In genomic region chr13:51488945-51489344, GRCm38 (mm10) we compare ENCODE assay signal across 25 mouse cellular contexts.
DNase-seq lines count a peak whose midpoint lies in the region; ATAC-seq and TF ChIP-seq lines count a peak whose summit lies in the region.
"Had no signal": no experiment of that assay in that cellular context is flagged by ENCODE, and none has a peak within 500 bp of the region (broad histone marks: within the 10 kb centered on the region; RNA-seq: fewer than 3 reads in every experiment).

No protein-coding gene starts in this region.

- no peaks in the 10 kb centered on the region for H3K79me2 ChIP-seq in myocyte (ENCODE audit: control insufficient read depth, insufficient read depth)

- peak; percentile 14 for DNase-seq in embryo, embryonic 11 days
- no peak for DNase-seq in embryo, embryonic 9.5 days (ENCODE audit: extremely low spot score)
- peak; percentile 42 to 46 for DNase-seq in kidney, postnatal 4 days
- peak; percentile 20 for DNase-seq in NIH3T3 (ENCODE audit: low read depth)
- DNase-seq in thymus, postnatal 0 days (ENCODE audit: low spot score): no peak
- no peak for DNase-seq in ovary, postnatal 36 days (ENCODE audit: low spot score)
- DNase-seq: B cell, adult 2 months; cerebellum, adult 11 months; cerebellum, adult 9-11 months; gastrocnemius, postnatal 14 days; heart, adult 2 months; heart, postnatal 4 days; liver, embryonic 13.5 days; lung, postnatal 4 days; midbrain, embryonic 14.5 days; thymus, postnatal 25 days had no signal

- no peak overlapping the region for H3ac ChIP-seq in myocyte (ENCODE audit: control insufficient read depth, insufficient read length)

- TF ChIP-seq POLR2A in myocyte (IDR thresholded peaks at IDR 0.05; ENCODE audit: insufficient read length, low read depth): no peak

- no peak overlapping the region for H3K4me2 ChIP-seq in kidney, embryonic 15.5 days
- H3K4me2 ChIP-seq in myocyte (ENCODE audit: low read depth): no peak overlapping the region
- H3K4me2 ChIP-seq: heart, embryonic 15.5 days; hindbrain, embryonic 15.5 days; intestine, embryonic 15.5 days; limb, embryonic 13.5 days; liver, embryonic 13.5 days; neural tube, embryonic 12.5 days had no signal

- ATAC-seq in kidney, embryonic 15.5 days (replicated peaks; ENCODE audit: low FRiP score): no peak
- ATAC-seq: forebrain, embryonic 16.5 days; intestine, embryonic 15.5 days had no signal

- H3K4me3 ChIP-seq in kidney, embryonic 15.5 days (replicated peaks): no peak overlapping the region
- H3K4me3 ChIP-seq in myocyte: no peak overlapping the region
- H3K4me3 ChIP-seq: heart, adult 2 months; heart, embryonic 15.5 days; hindbrain, embryonic 15.5 days; intestine, embryonic 15.5 days; limb, embryonic 13.5 days; liver, embryonic 13.5 days; neural tube, embryonic 12.5 days had no signal

- H3K9ac ChIP-seq in kidney, embryonic 15.5 days: no peak overlapping the region
- H3K9ac ChIP-seq: heart, embryonic 15.5 days; hindbrain, embryonic 15.5 days; intestine, embryonic 15.5 days; limb, embryonic 13.5 days; liver, embryonic 13.5 days; neural tube, embryonic 12.5 days had no signal

- WGBS in kidney, embryonic 15.5 days: 71% methylated on average over 3 of the region's 3 CpGs

- H3K27me3 ChIP-seq in kidney, embryonic 15.5 days: no peaks in the 10 kb centered on the region
- H3K27me3 ChIP-seq in myocyte (ENCODE audit: control insufficient read depth, insufficient read depth, insufficient read length): peaks cover 6% of the 10 kb centered on the region
- H3K27me3 ChIP-seq: CH12.LX; heart, embryonic 15.5 days; hindbrain, embryonic 15.5 days; intestine, embryonic 15.5 days; limb, embryonic 13.5 days; liver, embryonic 13.5 days; neural tube, embryonic 12.5 days had no signal

- H3K27ac ChIP-seq in kidney, embryonic 15.5 days: no peak overlapping the region
- H3K27ac ChIP-seq: heart, adult 2 months; heart, embryonic 15.5 days; hindbrain, embryonic 15.5 days; intestine, embryonic 15.5 days; limb, embryonic 13.5 days; liver, embryonic 13.5 days; neural tube, embryonic 12.5 days had no signal

- no peaks in the 10 kb centered on the region for H3K4me1 ChIP-seq in kidney, embryonic 15.5 days
- H3K4me1 ChIP-seq: heart, embryonic 15.5 days; hindbrain, embryonic 15.5 days; intestine, embryonic 15.5 days; limb, embryonic 13.5 days; liver, embryonic 13.5 days; neural tube, embryonic 12.5 days had no signal

- no peaks in the 10 kb centered on the region for H3K9me3 ChIP-seq in kidney, embryonic 15.5 days (replicated peaks)
- H3K9me3 ChIP-seq: heart, embryonic 15.5 days; hindbrain, embryonic 15.5 days; intestine, embryonic 15.5 days; limb, embryonic 13.5 days; liver, embryonic 13.5 days; neural tube, embryonic 12.5 days had no signal

- H3K36me3 ChIP-seq in kidney, embryonic 15.5 days: no peaks in the 10 kb centered on the region
- no peaks in the 10 kb centered on the region for H3K36me3 ChIP-seq in myocyte (ENCODE audit: control insufficient read depth, insufficient read depth)
- H3K36me3 ChIP-seq: heart, embryonic 15.5 days; hindbrain, embryonic 15.5 days; intestine, embryonic 15.5 days; limb, embryonic 13.5 days; liver, embryonic 13.5 days; neural tube, embryonic 12.5 days had no signal

TF ChIP-seq in myocyte, 11 proteins besides CTCF, POLR2A, EP300 and RAD21:
- TF ChIP-seq REST (IDR thresholded peaks at IDR 0.05; ENCODE audit: insufficient read depth, insufficient read length) (peak; percentile 62), E2F4 (IDR thresholded peaks at IDR 0.05; ENCODE audit: insufficient read depth) (no peak), USF1 (IDR thresholded peaks at IDR 0.05; ENCODE audit: low read depth) (no peak), TCF12 (IDR thresholded peaks at IDR 0.05; ENCODE audit: insufficient read depth, poor library complexity, severe bottlenecking) (no peak), POLR2AphosphoS2 (IDR thresholded peaks at IDR 0.05; ENCODE audit: insufficient read length, low read depth) (no peak), TCF3 (IDR thresholded peaks at IDR 0.05; ENCODE audit: insufficient read length, low read depth) (no peak)
TF ChIP-seq in myocyte: peak in this region for 1.

Comparison
In these comparisons a context has a peak if more than half of its experiments do, and no peak if none do; other contexts are left out.
1. DNase-seq: peak in embryo, embryonic 11 days (single experiment), kidney, postnatal 4 days (2 of 2) and NIH3T3 (single experiment); none in embryo, embryonic 9.5 days (single experiment), thymus, postnatal 0 days (single experiment) and ovary, postnatal 36 days (single experiment).